Mouse (Mus musculus) 3134 (cell line): ENCODE results near the gene Rgs19.

Experiments used
- DNase-seq: peaks from one replicate; pipeline ENCODE4 v3.0.0-alpha.2; 2011; ENCODE audit warnings: low spot score; ENCODE audit not compliant: insufficient read length; ENCODE audit errors: extremely low read depth

The Rgs19 gene

GRCm38 (mm10) chr2:181693339-181694280 is at the start of gene Rgs19:
Gene Rgs19, minus strand, starts transcription at chr2:181693977.
- DNase-seq, result peak; percentile 89

- DNase-seq, result no peak
Measured at GRCm38 (mm10) chr2:181730051-181730450, 36.3 kb upstream of the Rgs19 start.

- DNase-seq, result no peak
Measured at GRCm38 (mm10) chr2:181727659-181728262, 34.0 kb upstream of the Rgs19 start.

- DNase-seq, result no peak
Measured at GRCm38 (mm10) chr2:181722213-181722612, 28.4 kb upstream of the Rgs19 start.

GRCm38 (mm10) chr2:181721200-181721599 is 27.4 kb upstream of the Rgs19 start:
- no peak for DNase-seq

DNA sequence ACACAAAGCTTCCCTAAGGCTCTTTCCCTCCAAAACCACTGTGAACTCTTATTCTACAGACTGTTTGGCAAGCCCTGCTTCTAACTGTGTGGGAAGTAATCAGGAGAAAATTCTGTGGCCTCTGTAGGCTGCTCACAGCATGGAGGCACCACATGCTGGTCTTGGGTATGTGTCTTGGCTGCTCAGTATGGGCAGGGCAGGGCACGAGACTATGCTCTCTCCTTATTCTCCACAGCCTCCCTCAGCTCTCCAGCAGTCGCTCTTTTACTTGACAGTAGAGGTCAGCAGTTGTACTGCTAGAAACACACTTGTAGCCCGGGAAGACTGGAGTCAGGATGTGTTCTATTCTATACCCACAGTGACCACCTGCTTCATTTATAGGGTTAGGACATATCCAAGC is 26.3 kb upstream of the Rgs19 start:
- DNase-seq, result no peak

DNA sequence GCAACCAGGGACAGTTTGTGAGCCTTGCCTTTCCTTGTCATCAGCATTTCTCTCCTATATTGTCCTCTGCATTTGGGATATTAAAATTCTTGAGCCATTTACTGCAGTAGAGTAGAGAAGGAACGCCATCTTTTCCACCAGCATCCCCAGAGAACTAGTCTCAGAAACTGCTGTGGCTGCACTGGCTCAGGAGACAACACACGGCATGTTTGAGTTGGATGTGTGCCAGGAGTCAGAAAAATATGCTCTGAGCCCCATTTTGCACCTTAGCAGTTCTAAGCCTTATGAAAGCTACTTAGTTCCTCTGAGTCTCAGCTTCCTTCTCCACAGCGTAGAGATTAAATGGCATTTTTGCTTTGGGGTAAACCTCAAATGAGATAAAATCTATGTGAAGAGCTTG is 23.2 kb upstream of the Rgs19 start:
- DNase-seq, result no peak

- DNase-seq, result no peak
Measured at GRCm38 (mm10) chr2:181715382-181715781, 21.6 kb upstream of the Rgs19 start.

DNA sequence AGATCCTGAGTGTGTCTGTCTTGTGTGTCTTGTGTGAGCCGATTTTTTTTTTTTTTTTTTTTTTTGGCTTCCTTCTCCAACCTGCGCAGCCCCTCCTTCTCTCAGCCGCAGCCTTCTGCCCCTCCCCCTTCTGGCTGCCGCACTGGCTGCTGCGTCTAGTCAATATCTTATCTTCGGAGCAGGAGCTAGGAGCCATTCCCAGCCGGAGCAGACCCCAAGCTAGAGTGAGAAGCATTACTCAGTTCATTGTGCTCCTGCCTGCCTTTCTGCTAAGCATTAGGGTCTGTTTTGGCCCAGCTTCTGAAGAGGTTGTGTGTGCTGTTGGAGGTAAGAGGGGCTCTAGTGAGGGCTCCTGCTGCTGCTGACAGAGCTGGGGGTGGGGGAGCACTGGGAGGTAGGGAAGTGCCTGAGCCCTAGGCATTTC is 21.1 kb upstream of the Rgs19 start, which contains the start of gene Oprl1:
TSS of gene Oprl1 (plus strand) at position 114 of the 424 bp plus-strand sequence.
- DNase-seq, result no peak

GRCm38 (mm10) chr2:181713749-181714148 is 20.0 kb upstream of the Rgs19 start:
- no peak for DNase-seq

DNA sequence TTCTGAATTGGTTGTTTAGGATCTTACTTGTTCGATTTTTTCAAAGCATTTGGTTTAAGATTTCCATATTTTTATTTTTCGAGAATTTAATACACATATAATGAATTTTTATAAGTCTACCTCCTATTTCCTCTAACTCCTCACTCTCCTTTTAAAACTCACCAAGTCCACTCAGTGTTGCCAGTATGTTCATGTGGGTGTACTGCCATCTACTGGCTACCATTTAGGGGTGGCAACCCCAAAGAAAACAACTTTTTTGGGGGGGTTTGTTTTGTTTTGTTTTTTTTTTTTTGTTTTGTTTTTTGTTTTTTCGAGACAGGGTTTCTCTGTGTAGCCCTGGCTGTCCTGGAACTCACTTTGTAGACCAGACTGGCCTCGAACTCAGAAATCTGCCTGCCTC is 12.9 kb upstream of the Rgs19 start:
- DNase-seq, result no peak

- no peak for DNase-seq
Measured at GRCm38 (mm10) chr2:181698241-181698640, 4.5 kb upstream of the Rgs19 start, which contains the start of gene Lkaaear1. Gene Lkaaear1, minus strand, starts transcription at chr2:181698442.

DNA sequence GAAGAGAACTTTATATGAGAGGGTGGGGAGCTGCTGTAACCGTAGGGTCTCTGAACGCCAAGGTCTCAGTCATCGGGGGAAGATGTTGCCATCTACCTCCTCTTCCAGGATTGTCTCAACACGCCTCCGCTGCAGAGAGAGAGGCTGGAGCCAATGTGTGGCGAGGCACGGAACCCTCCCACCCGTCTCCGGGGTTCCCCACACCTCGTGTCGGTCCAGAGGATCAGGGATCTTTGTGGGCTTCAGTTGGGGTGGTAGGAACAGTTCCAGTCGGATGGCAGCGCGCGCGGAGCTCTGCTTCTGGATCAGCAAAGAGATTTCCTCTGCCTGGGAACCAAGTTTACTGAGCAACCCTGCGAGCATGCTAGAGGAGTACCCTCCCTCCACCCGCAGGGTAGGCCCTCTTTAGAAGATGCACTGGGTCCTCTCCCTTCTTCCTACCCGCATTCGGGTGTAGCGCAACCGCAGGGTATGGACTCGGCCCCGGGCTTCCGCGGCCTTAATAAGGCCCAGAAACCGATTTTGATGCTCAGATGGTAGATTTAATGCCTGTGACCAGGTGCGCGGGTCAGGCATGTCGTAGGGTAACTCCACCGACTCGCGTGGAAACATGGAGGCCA is 3.1 kb upstream of the Rgs19 start:
- DNase-seq, result no peak

DNA sequence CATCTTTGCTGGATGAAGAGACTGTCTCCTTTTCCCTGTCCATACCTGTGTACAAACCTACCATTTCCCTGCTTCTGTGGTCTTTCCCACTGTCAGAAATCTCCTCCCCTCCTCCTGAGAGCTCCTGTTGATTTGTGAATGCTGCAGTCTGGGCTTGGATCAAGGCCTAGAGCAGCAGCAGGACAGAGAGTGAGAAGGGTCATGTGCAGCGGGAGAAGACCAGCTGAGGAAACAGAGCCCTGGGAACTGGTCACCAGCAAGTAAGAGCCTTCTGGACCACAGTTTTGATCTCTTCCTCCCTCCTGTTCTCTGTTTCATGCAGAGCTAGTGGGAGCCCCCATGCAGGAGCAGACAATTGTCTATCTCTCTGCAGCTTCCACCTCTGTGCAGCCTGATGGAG is 2.0 kb upstream of the Rgs19 start:
- no peak for DNase-seq

- no peak for DNase-seq
Measured at GRCm38 (mm10) chr2:181694581-181694980, 804 bp upstream of the Rgs19 start.

DNA sequence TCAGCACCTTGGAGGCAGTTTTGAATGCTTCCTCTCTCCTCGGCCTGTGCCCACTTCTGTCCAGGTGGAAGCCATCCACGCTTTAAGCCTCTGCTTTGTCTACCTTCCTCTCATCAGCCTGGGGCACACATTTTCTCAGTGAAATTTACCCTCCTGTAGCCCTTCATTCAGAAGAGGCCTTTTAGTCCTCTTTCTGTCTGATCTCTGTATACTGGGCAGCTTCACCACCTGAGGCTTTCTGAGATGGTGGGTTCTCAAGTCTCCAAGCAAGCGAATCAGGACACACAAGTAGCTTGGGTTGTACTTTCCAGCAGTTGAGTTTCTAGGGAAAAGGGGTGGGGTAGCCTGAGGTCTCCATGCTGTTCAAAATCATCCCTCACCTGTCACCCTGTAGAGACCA is 1.5 kb downstream of the Rgs19 start:
- no peak for DNase-seq

- DNase-seq, result no peak
Measured at GRCm38 (mm10) chr2:181691571-181691970, 2.2 kb downstream of the Rgs19 start.

DNA sequence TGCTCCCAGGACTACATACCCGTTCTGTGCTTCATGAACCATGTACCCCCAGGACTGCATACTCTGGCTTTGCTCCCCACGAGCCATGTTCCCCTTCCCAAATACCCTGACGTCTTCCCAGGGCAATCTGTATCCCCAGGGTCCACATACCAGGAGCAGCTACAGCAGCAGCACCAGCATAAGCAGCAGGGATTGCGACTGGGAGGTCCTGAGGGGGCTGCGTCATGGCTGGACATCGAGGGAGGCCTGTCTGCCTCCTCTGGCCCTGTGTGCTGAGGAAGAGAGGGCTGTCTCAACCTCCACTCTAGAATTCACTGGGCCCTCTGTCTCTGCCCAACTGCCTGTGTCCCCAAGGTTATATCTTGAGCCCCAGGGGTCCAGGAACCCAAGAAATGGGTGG is 2.7 kb downstream of the Rgs19 start:
- DNase-seq, result no peak

- no peak for DNase-seq
Measured at GRCm38 (mm10) chr2:181689466-181690160, 4.2 kb downstream of the Rgs19 start.

- no peak for DNase-seq
Measured at GRCm38 (mm10) chr2:181687586-181687985, 6.2 kb downstream of the Rgs19 start.

DNA sequence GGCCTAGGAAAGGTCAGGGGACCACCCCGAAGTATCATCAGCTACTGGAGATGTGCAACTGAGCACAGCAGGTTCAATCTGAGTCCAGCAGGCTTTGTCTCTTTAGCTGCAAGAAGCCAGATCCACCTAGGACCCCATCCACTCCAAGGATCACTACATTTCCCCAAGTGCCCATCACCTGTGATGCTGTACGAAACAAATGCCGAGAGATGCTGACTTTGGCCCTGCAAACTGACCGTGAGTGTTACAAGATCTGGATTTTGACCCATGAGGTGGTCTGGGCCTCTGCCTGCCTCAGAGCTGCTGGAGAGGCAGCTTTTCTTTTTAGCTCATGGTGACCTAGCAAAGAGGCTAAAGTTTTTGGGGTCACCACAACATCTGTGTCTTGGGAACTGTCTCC is 8.1 kb downstream of the Rgs19 start:
- DNase-seq, result no peak
